Mouse (Mus musculus): ENCODE measurements around the gene Zscan2. TPM values are rescaled to one million over a fixed set of nuclear protein-coding genes. Genes with fewer than 3 reads are reported as not detected.

Zscan2 gene
- polyA plus RNA-seq, 1 experiment from 2014 or later, result 3.3 TPM

GRCm38 (mm10) chr7:80865521-80865920 lies 4.8 kb downstream of the Zscan2 start:
- no peak for ATAC-seq
- WGBS, result 92% methylated on average over 7 of the region's 7 CpGs
- peaks cover 32% of the 10 kb centered on the region for H3K4me1 ChIP-seq (ENCODE audit: control insufficient read depth, insufficient read depth, low read depth, low read length)
- no peak overlapping the region for H3K9ac ChIP-seq (ENCODE audit: low read depth, low read length)
- no peaks in the 10 kb centered on the region for H3K9me3 ChIP-seq (ENCODE audit: control insufficient read depth, low read length)
- H3K27ac ChIP-seq (ENCODE audit: low read depth, low read length), result no peak overlapping the region
- H3K4me2 ChIP-seq (ENCODE audit: low read length), result no peak overlapping the region
- peaks cover 21% of the 10 kb centered on the region for H3K36me3 ChIP-seq (ENCODE audit: control insufficient read depth, insufficient read depth, low read length)
- no peak overlapping the region for H3K4me3 ChIP-seq (ENCODE audit: low read length)
- H3K27me3 ChIP-seq (replicated peaks; ENCODE audit: control insufficient read depth, insufficient read depth, low read length), result no peaks in the 10 kb centered on the region

- H3K9ac ChIP-seq (ENCODE audit: low read depth, low read length), result no peak overlapping the region
- no peaks in the 10 kb centered on the region for H3K27me3 ChIP-seq (replicated peaks; ENCODE audit: control insufficient read depth, insufficient read depth, low read length)
- no peak for ATAC-seq
- no peak overlapping the region for H3K4me2 ChIP-seq (ENCODE audit: low read length)
- no peaks in the 10 kb centered on the region for H3K9me3 ChIP-seq (ENCODE audit: control insufficient read depth, low read length)
- peaks cover 32% of the 10 kb centered on the region for H3K4me1 ChIP-seq (ENCODE audit: control insufficient read depth, insufficient read depth, low read depth, low read length)
- WGBS, result 89% methylated on average over 7 of the region's 7 CpGs
- peaks cover 29% of the 10 kb centered on the region for H3K36me3 ChIP-seq (ENCODE audit: control insufficient read depth, insufficient read depth, low read length)
- H3K27ac ChIP-seq (ENCODE audit: low read depth, low read length), result no peak overlapping the region
- no peak overlapping the region for H3K4me3 ChIP-seq (ENCODE audit: low read length)
Measured at GRCm38 (mm10) chr7:80866514-80867147, 5.9 kb downstream of the Zscan2 start.

- no peak overlapping the region for H3K4me2 ChIP-seq (ENCODE audit: low read length)
- no peak overlapping the region for H3K27ac ChIP-seq (ENCODE audit: low read depth, low read length)
- H3K4me1 ChIP-seq (ENCODE audit: control insufficient read depth, insufficient read depth, low read depth, low read length), result peaks cover 14% of the 10 kb centered on the region
- ATAC-seq, result no peak
- H3K27me3 ChIP-seq (replicated peaks; ENCODE audit: control insufficient read depth, insufficient read depth, low read length), result no peaks in the 10 kb centered on the region
- no peaks in the 10 kb centered on the region for H3K9me3 ChIP-seq (ENCODE audit: control insufficient read depth, low read length)
- H3K36me3 ChIP-seq (ENCODE audit: control insufficient read depth, insufficient read depth, low read length), result peaks cover 36% of the 10 kb centered on the region
- no peak overlapping the region for H3K9ac ChIP-seq (ENCODE audit: low read depth, low read length)
- 88% methylated on average over 2 of the region's 2 CpGs for WGBS
- no peak overlapping the region for H3K4me3 ChIP-seq (ENCODE audit: low read length)
Measured at GRCm38 (mm10) chr7:80868686-80869085, 8.0 kb downstream of the Zscan2 start.

- no peaks in the 10 kb centered on the region for H3K27me3 ChIP-seq (replicated peaks; ENCODE audit: control insufficient read depth, insufficient read depth, low read length)
- WGBS, result 76% methylated on average over 5 of the region's 5 CpGs
- no peaks in the 10 kb centered on the region for H3K4me1 ChIP-seq (ENCODE audit: control insufficient read depth, insufficient read depth, low read depth, low read length)
- H3K36me3 ChIP-seq (ENCODE audit: control insufficient read depth, insufficient read depth, low read length), result peaks cover 45% of the 10 kb centered on the region
- H3K4me3 ChIP-seq (ENCODE audit: low read length), result no peak overlapping the region
- H3K4me2 ChIP-seq (ENCODE audit: low read length), result no peak overlapping the region
- H3K9ac ChIP-seq (ENCODE audit: low read depth, low read length), result no peak overlapping the region
- no peak overlapping the region for H3K27ac ChIP-seq (ENCODE audit: low read depth, low read length)
- H3K9me3 ChIP-seq (ENCODE audit: control insufficient read depth, low read length), result no peaks in the 10 kb centered on the region
- no peak for ATAC-seq
Measured at GRCm38 (mm10) chr7:80873038-80873437, 12.3 kb downstream of the Zscan2 start.

- WGBS, result 98% methylated on average over 2 of the region's 2 CpGs
- no peak for ATAC-seq
- Histone ChIP-seq H3K4me2 (ENCODE audit: low read length) (no peak overlapping the region), H3K4me1 (ENCODE audit: control insufficient read depth, insufficient read depth, low read depth, low read length) (no peaks in the 10 kb centered on the region), H3K9me3 (ENCODE audit: control insufficient read depth, low read length) (no peaks in the 10 kb centered on the region), H3K27me3 (replicated peaks; ENCODE audit: control insufficient read depth, insufficient read depth, low read length) (no peaks in the 10 kb centered on the region), H3K36me3 (ENCODE audit: control insufficient read depth, insufficient read depth, low read length) (peaks cover 39% of the 10 kb centered on the region), H3K27ac (ENCODE audit: low read depth, low read length) (no peak overlapping the region), H3K9ac (ENCODE audit: low read depth, low read length) (no peak overlapping the region), H3K4me3 (ENCODE audit: low read length) (no peak overlapping the region)
Measured at GRCm38 (mm10) chr7:80873631-80874030, 12.9 kb downstream of the Zscan2 start.

- H3K4me3 ChIP-seq (ENCODE audit: low read length), result no peak overlapping the region
- H3K36me3 ChIP-seq (ENCODE audit: control insufficient read depth, insufficient read depth, low read length), result peaks cover 36% of the 10 kb centered on the region
- no peak overlapping the region for H3K4me2 ChIP-seq (ENCODE audit: low read length)
- no peaks in the 10 kb centered on the region for H3K27me3 ChIP-seq (replicated peaks; ENCODE audit: control insufficient read depth, insufficient read depth, low read length)
- no peak overlapping the region for H3K9ac ChIP-seq (ENCODE audit: low read depth, low read length)
- 31% methylated on average over 37 of the region's 37 CpGs for WGBS
- no peak overlapping the region for H3K27ac ChIP-seq (ENCODE audit: low read depth, low read length)
- no peaks in the 10 kb centered on the region for H3K4me1 ChIP-seq (ENCODE audit: control insufficient read depth, insufficient read depth, low read depth, low read length)
- ATAC-seq, result no peak
- no peaks in the 10 kb centered on the region for H3K9me3 ChIP-seq (ENCODE audit: control insufficient read depth, low read length)
Measured at GRCm38 (mm10) chr7:80875727-80876126, 15.0 kb downstream of the Zscan2 start.

- H3K27ac ChIP-seq (ENCODE audit: low read depth, low read length), result no peak overlapping the region
- peak overlapping the region; percentile 26 for H3K4me3 ChIP-seq (ENCODE audit: low read length)
- ATAC-seq, result peak; percentile 86
- H3K27me3 ChIP-seq (replicated peaks; ENCODE audit: control insufficient read depth, insufficient read depth, low read length), result no peaks in the 10 kb centered on the region
- WGBS, result 26% methylated on average over 14 of the region's 14 CpGs
- H3K9ac ChIP-seq (ENCODE audit: low read depth, low read length), result peak overlapping the region; percentile 41; the same call in 1 of the 2 replicates
- H3K36me3 ChIP-seq (ENCODE audit: control insufficient read depth, insufficient read depth, low read length), result no peaks in the 10 kb centered on the region
- peak overlapping the region; percentile 58 for H3K4me2 ChIP-seq (ENCODE audit: low read length)
- no peaks in the 10 kb centered on the region for H3K9me3 ChIP-seq (ENCODE audit: control insufficient read depth, low read length)
- peaks cover 4% of the 10 kb centered on the region for H3K4me1 ChIP-seq (ENCODE audit: control insufficient read depth, insufficient read depth, low read depth, low read length)
Measured at GRCm38 (mm10) chr7:80882830-80883505, 22.2 kb downstream of the Zscan2 start.

GRCm38 (mm10) chr7:80885666-80886065 lies 24.9 kb downstream of the Zscan2 start:
- ATAC-seq, result no peak
- H3K27me3 ChIP-seq (replicated peaks; ENCODE audit: control insufficient read depth, insufficient read depth, low read length), result no peaks in the 10 kb centered on the region
- H3K4me1 ChIP-seq (ENCODE audit: control insufficient read depth, insufficient read depth, low read depth, low read length), result peaks cover 4% of the 10 kb centered on the region
- no peak overlapping the region for H3K4me3 ChIP-seq (ENCODE audit: low read length)
- H3K9me3 ChIP-seq (ENCODE audit: control insufficient read depth, low read length), result no peaks in the 10 kb centered on the region
- H3K27ac ChIP-seq (ENCODE audit: low read depth, low read length), result no peak overlapping the region
- H3K36me3 ChIP-seq (ENCODE audit: control insufficient read depth, insufficient read depth, low read length), result peaks cover under 1% of the 10 kb centered on the region; the same call in 1 of the 2 replicates
- H3K9ac ChIP-seq (ENCODE audit: low read depth, low read length), result no peak overlapping the region
- whole genome bisulfite sequencing, result 27% methylated on average over 1 of the region's 1 CpGs
- H3K4me2 ChIP-seq (ENCODE audit: low read length), result no peak overlapping the region

GRCm38 (mm10) chr7:80888595-80888994 lies 27.9 kb downstream of the Zscan2 start:
- 67% methylated on average over 7 of the region's 7 CpGs for WGBS
- H3K4me1 ChIP-seq (ENCODE audit: control insufficient read depth, insufficient read depth, low read depth, low read length), result no peaks in the 10 kb centered on the region; the same call in 1 of the 2 replicates
- H3K4me3 ChIP-seq (ENCODE audit: low read length), result no peak overlapping the region
- peak; percentile 24 for ATAC-seq
- no peak overlapping the region for H3K4me2 ChIP-seq (ENCODE audit: low read length)
- no peaks in the 10 kb centered on the region for H3K9me3 ChIP-seq (ENCODE audit: control insufficient read depth, low read length)
- no peak overlapping the region for H3K9ac ChIP-seq (ENCODE audit: low read depth, low read length)
- H3K27ac ChIP-seq (ENCODE audit: low read depth, low read length), result peak overlapping the region; percentile 19
- H3K36me3 ChIP-seq (ENCODE audit: control insufficient read depth, insufficient read depth, low read length), result peaks cover 15% of the 10 kb centered on the region
- H3K27me3 ChIP-seq (replicated peaks; ENCODE audit: control insufficient read depth, insufficient read depth, low read length), result no peaks in the 10 kb centered on the region

Data from hindbrain, embryonic 16.5 days (tissue).